Mouse (Mus musculus): ENCODE data around the gene Chat.

Gene Chat

GRCm38 (mm10) chr14:32465889-32466288 lies at the start of gene Chat:
Gene Chat, minus strand, starts transcription at chr14:32465989.
- DNase-seq, result no peak

GRCm38 (mm10) chr14:32513336-32514032 lies 47.7 kb upstream of the Chat start, which contains the start of gene Ercc6:
Gene Ercc6, plus strand, starts transcription at chr14:32513521.
- DNase-seq, result peak; percentile 93

GRCm38 (mm10) chr14:32512912-32513311 lies 47.1 kb upstream of the Chat start:
- no peak for DNase-seq

- no peak for DNase-seq
Observed at GRCm38 (mm10) chr14:32509443-32509961, 43.7 kb upstream of the Chat start.

GRCm38 (mm10) chr14:32508105-32508835 lies 42.5 kb upstream of the Chat start:
- DNase-seq, result no peak

GRCm38 (mm10) chr14:32507216-32507615 lies 41.4 kb upstream of the Chat start:
- DNase-seq, result no peak

- DNase-seq, result no peak
Observed at GRCm38 (mm10) chr14:32506329-32506728, 40.5 kb upstream of the Chat start.

- DNase-seq, result no peak
Observed at GRCm38 (mm10) chr14:32503897-32504296, 38.1 kb upstream of the Chat start.

- DNase-seq, result no peak
Observed at GRCm38 (mm10) chr14:32502764-32503688, 37.2 kb upstream of the Chat start.

- DNase-seq, result no peak
Observed at GRCm38 (mm10) chr14:32501303-32501702, 35.5 kb upstream of the Chat start.

- DNase-seq, result no peak
Observed at GRCm38 (mm10) chr14:32496115-32496850, 30.5 kb upstream of the Chat start.

- DNase-seq, result no peak
Observed at GRCm38 (mm10) chr14:32492521-32492920, 26.7 kb upstream of the Chat start.

- no peak for DNase-seq
Observed at GRCm38 (mm10) chr14:32482061-32482460, 16.3 kb upstream of the Chat start.

GRCm38 (mm10) chr14:32477581-32477980 lies 11.8 kb upstream of the Chat start:
- DNase-seq, result no peak

GRCm38 (mm10) chr14:32476559-32476958 lies 10.8 kb upstream of the Chat start:
- no peak for DNase-seq

GRCm38 (mm10) chr14:32472996-32473395 lies 7.2 kb upstream of the Chat start:
- DNase-seq, result peak; percentile 40

- no peak for DNase-seq
Observed at GRCm38 (mm10) chr14:32467606-32468005, 1.8 kb upstream of the Chat start.

- DNase-seq, result no peak
Observed at GRCm38 (mm10) chr14:32465506-32465870, 301 bp downstream of the Chat start.

GRCm38 (mm10) chr14:32464601-32465505 lies 936 bp downstream of the Chat start, which contains the start of gene Slc18a3:
Gene Slc18a3, minus strand, starts transcription at chr14:32464850.
- DNase-seq, result no peak

- no peak for DNase-seq
Observed at GRCm38 (mm10) chr14:32463211-32464040, 2.4 kb downstream of the Chat start.

All from layer of hippocampus, adult 9-11 months (tissue).